Comparison of ENCODE assay signal across 19 mouse cellular contexts in the genomic region with DNA sequence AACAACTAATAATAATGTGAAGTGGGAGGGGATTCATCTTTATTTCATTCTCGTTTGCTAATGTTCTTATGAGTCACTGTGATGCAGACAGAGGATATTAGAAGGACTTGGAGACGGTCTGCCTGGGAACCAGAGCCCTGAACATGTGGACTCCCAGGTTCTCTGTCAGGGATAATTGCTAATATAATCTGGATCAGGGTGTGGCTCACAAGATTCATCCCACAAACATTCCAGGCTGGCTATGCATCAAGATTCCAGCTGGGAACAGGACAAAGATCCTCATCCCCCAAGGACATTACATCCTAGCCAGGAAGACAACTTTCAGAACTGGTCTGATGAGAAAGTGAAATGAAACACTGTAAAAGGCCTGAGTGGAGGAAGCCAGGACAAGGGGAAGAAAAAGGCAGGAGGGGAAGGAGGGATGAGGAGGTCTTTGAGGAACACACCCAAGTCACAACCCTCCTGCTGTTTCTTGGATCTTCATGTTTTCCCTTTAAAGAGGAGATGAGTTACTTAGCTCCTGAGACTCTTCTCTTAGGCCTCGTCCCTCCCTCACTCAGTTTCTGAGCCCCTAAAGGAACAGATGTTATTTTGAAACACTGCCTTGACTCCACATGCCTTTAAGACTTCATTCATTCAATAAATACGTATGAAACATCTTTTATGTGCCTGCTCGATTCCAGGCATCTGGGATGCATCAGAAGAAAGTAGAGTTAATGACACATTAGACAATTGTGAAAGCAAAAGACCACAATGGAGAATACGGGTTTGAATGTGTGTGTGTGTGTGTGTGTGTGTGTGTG.
DNase-seq lines count a peak whose midpoint lies in the region; ATAC-seq and TF ChIP-seq lines count a peak whose summit lies in the region.
"Had no signal": no experiment of that assay in that cellular context is flagged by ENCODE, and none has a peak within 500 bp of the region (broad histone marks: within the 10 kb centered on the region; RNA-seq: fewer than 3 reads in every experiment).

No protein-coding gene starts in this region.

- H3K79me2 ChIP-seq in C2C12 (ENCODE audit: control insufficient read depth, insufficient read depth), result no peaks in the 10 kb centered on the region

- no peak for TF ChIP-seq CTCF in C2C12 (IDR thresholded peaks at IDR 0.05; ENCODE audit: control insufficient read depth, insufficient read depth, insufficient read length)
- no peak for TF ChIP-seq CTCF in embryonic fibroblast, embryonic 13.5 days (IDR thresholded peaks at IDR 0.05; ENCODE audit: borderline replicate concordance, insufficient read depth, low read length)

- no peak overlapping the region for H3K9ac ChIP-seq in limb, embryonic 14.5 days (ENCODE audit: low read depth, low read length, severe bottlenecking)
- H3K9ac ChIP-seq: heart, embryonic 15.5 days; hindbrain, embryonic 14.5 days; intestine, embryonic 15.5 days; kidney, embryonic 15.5 days; liver, embryonic 14.5 days; midbrain, embryonic 13.5 days had no signal

- H3K27ac ChIP-seq in heart, embryonic 10.5 days, result no peak overlapping the region
- peak overlapping the region; percentile 64 for H3K27ac ChIP-seq in embryonic fibroblast, embryonic 13.5 days (ENCODE audit: insufficient read depth, low read length)
- no peak overlapping the region for H3K27ac ChIP-seq in limb, embryonic 14.5 days (replicated peaks; ENCODE audit: low read depth, low read length)
- H3K27ac ChIP-seq: heart, embryonic 15.5 days; hindbrain, embryonic 14.5 days; intestine, embryonic 15.5 days; kidney, embryonic 15.5 days; liver, embryonic 14.5 days; midbrain, embryonic 13.5 days had no signal

- H3K79me3 ChIP-seq in C2C12 (ENCODE audit: low read depth), result no peaks in the 10 kb centered on the region

- H3K36me3 ChIP-seq in heart, embryonic 10.5 days, result no peaks in the 10 kb centered on the region
- H3K36me3 ChIP-seq in C2C12 (ENCODE audit: control insufficient read depth, insufficient read depth), result no peaks in the 10 kb centered on the region
- H3K36me3 ChIP-seq in limb, embryonic 14.5 days (ENCODE audit: control insufficient read depth, insufficient read depth, low read length), result no peaks in the 10 kb centered on the region
- H3K36me3 ChIP-seq: heart, embryonic 15.5 days; intestine, embryonic 15.5 days; kidney, embryonic 15.5 days; midbrain, embryonic 13.5 days had no signal

- peak; percentile 16 for DNase-seq in heart, adult 8-10 months (ENCODE audit: low spot score)
- DNase-seq in heart, embryonic 10.5 days (ENCODE audit: low spot score), result no peak
- DNase-seq in limb, embryonic 14.5 days (ENCODE audit: low spot score), result peak; percentile 49
- DNase-seq in layer of hippocampus, adult 8-10 months (ENCODE audit: low spot score in 2 of 2), result no peak
- no peak for DNase-seq in left cerebral cortex, adult 11 months (ENCODE audit: low spot score)
- DNase-seq: adrenal gland, adult 8-10 months; cerebellum, adult 11 months; cerebellum, postnatal 14 days; left cerebral cortex, postnatal 4 days; right cerebral cortex, adult 18-20 months; thymus, adult 18-20 months had no signal

- H3K27me3 ChIP-seq in heart, embryonic 10.5 days (ENCODE audit: insufficient read depth, poor library complexity, severe bottlenecking), result no peaks in the 10 kb centered on the region
- no peaks in the 10 kb centered on the region for H3K27me3 ChIP-seq in C2C12 (ENCODE audit: control insufficient read depth, insufficient read depth, insufficient read length)
- H3K27me3 ChIP-seq in limb, embryonic 14.5 days (ENCODE audit: control insufficient read depth, insufficient read depth, low read length), result no peaks in the 10 kb centered on the region
- H3K27me3 ChIP-seq: heart, embryonic 15.5 days; intestine, embryonic 15.5 days; kidney, embryonic 15.5 days; midbrain, embryonic 13.5 days had no signal

- no peak overlapping the region for H3K4me2 ChIP-seq in limb, embryonic 14.5 days (replicated peaks; ENCODE audit: low read depth, low read length, severe bottlenecking)
- H3K4me2 ChIP-seq: heart, embryonic 15.5 days; hindbrain, embryonic 14.5 days; intestine, embryonic 15.5 days; kidney, embryonic 15.5 days; midbrain, embryonic 13.5 days had no signal

- H3K4me3 ChIP-seq in heart, embryonic 10.5 days, result no peak overlapping the region
- no peak overlapping the region for H3K4me3 ChIP-seq in C2C12 (ENCODE audit: insufficient read depth, poor library complexity, severe bottlenecking)
- H3K4me3 ChIP-seq in embryonic fibroblast, embryonic 13.5 days (ENCODE audit: insufficient read depth, low read length), result no peak overlapping the region
- H3K4me3 ChIP-seq in limb, embryonic 14.5 days (replicated peaks; ENCODE audit: low read length), result no peak overlapping the region
- H3K4me3 ChIP-seq: heart, embryonic 15.5 days; intestine, embryonic 15.5 days; kidney, embryonic 15.5 days; midbrain, embryonic 13.5 days had no signal

- no peaks in the 10 kb centered on the region for H3K4me1 ChIP-seq in heart, embryonic 10.5 days
- H3K4me1 ChIP-seq in embryonic fibroblast, embryonic 13.5 days (ENCODE audit: control insufficient read depth, insufficient read depth, low read length), result peaks cover 12% of the 10 kb centered on the region
- no peaks in the 10 kb centered on the region for H3K4me1 ChIP-seq in limb, embryonic 14.5 days (ENCODE audit: control insufficient read depth, insufficient read depth, low read length)
- H3K4me1 ChIP-seq: heart, embryonic 15.5 days; intestine, embryonic 15.5 days; kidney, embryonic 15.5 days; midbrain, embryonic 13.5 days had no signal

- 77% methylated on average over 6 of the region's 6 CpGs for WGBS in heart, embryonic 10.5 days
- 34% methylated on average over 6 of the region's 6 CpGs for WGBS in limb, embryonic 14.5 days

- no peak overlapping the region for H3ac ChIP-seq in C2C12 (ENCODE audit: control insufficient read depth, insufficient read length, low read depth)

- no peak for TF ChIP-seq POLR2A in embryonic fibroblast, embryonic 13.5 days (IDR thresholded peaks at IDR 0.05; ENCODE audit: low read depth, low read length)
- no peak for TF ChIP-seq POLR2A in limb, embryonic 14.5 days (IDR thresholded peaks at IDR 0.05; ENCODE audit: borderline replicate concordance, extremely low read depth, insufficient read depth, insufficient read length)

- ATAC-seq in limb, embryonic 14.5 days (ENCODE audit: low FRiP score, low read depth), result peak; percentile 74
- ATAC-seq: intestine, embryonic 15.5 days; midbrain, embryonic 13.5 days had no signal

- H3K9me3 ChIP-seq in heart, embryonic 10.5 days, result no peaks in the 10 kb centered on the region
- no peaks in the 10 kb centered on the region for H3K9me3 ChIP-seq in limb, embryonic 14.5 days (ENCODE audit: control insufficient read depth, low read length)
- H3K9me3 ChIP-seq: heart, embryonic 15.5 days; intestine, embryonic 15.5 days; kidney, embryonic 15.5 days; midbrain, embryonic 13.5 days had no signal

TF ChIP-seq in C2C12, 6 proteins besides CTCF, POLR2A, EP300 and RAD21:
- TF ChIP-seq MYOG (IDR thresholded peaks at IDR 0.05; ENCODE audit: control insufficient read depth, extremely low read depth, insufficient read length), result no peak
- peak; percentile 52 for TF ChIP-seq MAX (IDR thresholded peaks at IDR 0.05)
- TF ChIP-seq FOSL1 (IDR thresholded peaks at IDR 0.05; ENCODE audit: insufficient read depth, low read length, poor library complexity, severe bottlenecking), result peak; percentile 70

Comparison
In these comparisons a context has a peak if more than half of its experiments do, and no peak if none do; other contexts are left out.
1. DNase-seq: peak in heart, adult 8-10 months (single experiment) and limb, embryonic 14.5 days (single experiment); none in heart, embryonic 10.5 days (single experiment), layer of hippocampus, adult 8-10 months (0 of 2) and left cerebral cortex, adult 11 months (single experiment).